Mouse (Mus musculus): ENCODE data around the gene Fam172a.
A peak's percentile ranks its signal among the peaks of the same experiment; 100 is the strongest.

The Fam172a gene

GRCm38 (mm10) chr13:78110648-78111047 is 408.8 kb downstream of the Fam172a start:
- DNase-seq: no peak

- DNase-seq: no peak
These were observed 412.1 kb downstream of the Fam172a start for GRCm38 (mm10) chr13:78113978-78114377.

GRCm38 (mm10) chr13:78118715-78119114 is 416.9 kb downstream of the Fam172a start:
- DNase-seq: no peak

DNA sequence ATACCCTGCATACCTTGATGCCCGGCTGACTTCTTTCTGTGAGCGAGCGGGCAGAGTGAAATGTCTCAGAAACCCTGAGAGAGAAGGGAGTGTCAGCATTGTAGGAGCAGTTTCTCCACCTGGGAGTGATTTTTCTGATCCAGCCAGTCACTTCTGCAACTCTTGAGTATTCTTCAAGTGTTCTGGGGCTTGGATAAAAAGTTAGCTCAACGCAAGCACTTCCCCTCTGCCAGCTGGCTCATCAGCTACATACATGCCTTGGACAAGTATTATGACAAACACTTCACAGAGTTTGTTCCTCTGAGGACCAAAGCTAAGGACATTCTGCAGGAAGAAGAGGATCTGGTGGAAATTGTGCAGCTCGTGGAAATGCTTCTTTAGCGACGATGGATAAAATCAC is 420.2 kb downstream of the Fam172a start:
- no peak for DNase-seq

- DNase-seq: no peak
These were observed 422.1 kb downstream of the Fam172a start for GRCm38 (mm10) chr13:78123911-78124426.

- no peak for DNase-seq
These were observed 455.6 kb downstream of the Fam172a start for GRCm38 (mm10) chr13:78157465-78157864.

GRCm38 (mm10) chr13:78162149-78162548 is 460.3 kb downstream of the Fam172a start:
- DNase-seq: peak; percentile 48

GRCm38 (mm10) chr13:78163087-78163958 is 461.5 kb downstream of the Fam172a start:
- DNase-seq: peak; percentile 84

DNA sequence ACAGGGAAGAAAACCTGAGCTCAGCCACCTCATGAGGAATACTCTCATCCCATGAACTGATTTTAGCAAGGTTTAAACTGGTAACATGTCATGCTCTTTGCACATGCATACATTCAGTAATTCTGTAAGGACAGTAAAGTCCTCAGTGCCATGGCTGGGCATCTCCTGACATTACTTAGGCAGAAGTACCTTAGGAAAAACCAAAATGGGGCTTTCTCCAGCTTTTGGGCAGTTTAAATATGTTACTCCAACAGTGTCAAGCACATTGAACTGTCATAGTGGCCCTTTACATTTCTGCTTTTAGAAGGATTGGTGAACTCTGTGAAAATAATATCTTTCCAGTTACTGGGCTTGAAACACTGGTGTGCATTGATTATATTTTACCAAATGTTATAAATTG is 463.1 kb downstream of the Fam172a start:
- no peak for DNase-seq

DNA sequence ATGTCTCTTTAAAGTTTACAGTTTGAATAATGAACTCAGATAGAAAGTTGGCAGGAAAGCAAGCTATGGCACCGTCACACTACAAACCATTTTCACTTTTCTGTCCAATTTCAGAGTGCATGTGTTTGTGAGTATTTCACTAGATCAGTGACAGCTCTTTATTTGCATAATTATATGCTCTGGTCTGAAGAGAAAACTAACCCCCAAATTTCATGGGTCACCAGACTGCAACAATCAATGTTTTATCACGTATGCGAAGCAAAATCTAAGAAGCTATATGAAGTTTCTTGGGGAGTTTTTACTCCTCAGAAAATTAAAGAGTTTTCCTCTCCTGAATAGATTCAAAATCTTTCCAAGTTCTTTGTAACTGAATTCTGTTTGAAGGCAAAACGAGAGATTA is 466.3 kb downstream of the Fam172a start:
- DNase-seq: no peak

DNA sequence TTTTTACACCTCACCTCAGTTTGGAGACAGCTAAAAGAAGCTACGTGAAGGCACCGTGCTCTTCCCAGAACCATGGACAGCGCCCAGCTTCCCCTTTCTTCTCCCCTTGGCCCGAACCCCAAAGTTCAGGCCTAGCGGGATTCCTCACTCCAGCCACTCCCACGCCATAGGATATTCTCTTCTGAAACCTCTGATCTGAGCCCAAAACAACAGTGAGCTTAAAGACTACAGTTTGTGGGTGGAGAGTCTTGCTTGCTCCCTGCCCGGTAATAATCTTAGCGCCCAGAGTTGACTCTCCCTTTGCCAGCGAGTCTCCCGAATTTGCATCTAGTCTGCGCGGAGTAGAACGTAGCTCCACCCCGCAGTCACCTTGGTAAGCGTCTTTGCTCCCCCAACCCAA is 469.5 kb downstream of the Fam172a start:
- no peak for DNase-seq

- no peak for DNase-seq
These were observed 470.3 kb downstream of the Fam172a start for GRCm38 (mm10) chr13:78171984-78172636.

- DNase-seq: no peak
These were observed 471.0 kb downstream of the Fam172a start for GRCm38 (mm10) chr13:78172861-78173260.

GRCm38 (mm10) chr13:78174191-78174590 is 472.4 kb downstream of the Fam172a start:
- DNase-seq: no peak

GRCm38 (mm10) chr13:78174891-78175290 is 473.1 kb downstream of the Fam172a start:
- no peak for DNase-seq

DNA sequence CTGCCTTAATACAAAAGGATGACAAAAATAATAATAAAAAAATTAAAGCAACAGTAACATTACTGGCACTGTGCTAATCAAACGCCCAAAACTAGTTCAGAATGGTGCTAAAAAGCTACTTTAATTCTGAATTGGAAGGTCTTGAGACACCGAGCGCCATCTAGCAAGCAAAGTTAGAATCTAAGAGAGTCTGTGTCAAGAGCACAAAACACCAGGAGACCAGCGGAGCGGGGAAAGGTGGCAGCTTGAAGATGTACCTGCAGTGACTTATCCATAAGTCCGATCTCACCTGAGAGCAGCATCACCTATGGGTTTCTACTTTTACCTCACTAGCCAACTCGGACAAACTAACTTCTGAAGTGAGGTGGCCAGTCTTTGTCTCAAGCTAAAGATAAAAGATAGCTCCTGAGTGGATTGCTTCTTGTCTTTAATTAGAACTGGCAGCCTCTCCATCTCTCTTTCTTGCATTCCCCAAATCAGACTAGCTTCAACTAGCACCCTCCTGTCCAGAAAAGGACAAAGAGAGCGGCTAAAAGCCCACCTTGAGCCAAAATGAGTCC is 474.1 kb downstream of the Fam172a start:
- DNase-seq: peak; percentile 49

GRCm38 (mm10) chr13:78177381-78177950 is 475.6 kb downstream of the Fam172a start:
- no peak for DNase-seq

DNA sequence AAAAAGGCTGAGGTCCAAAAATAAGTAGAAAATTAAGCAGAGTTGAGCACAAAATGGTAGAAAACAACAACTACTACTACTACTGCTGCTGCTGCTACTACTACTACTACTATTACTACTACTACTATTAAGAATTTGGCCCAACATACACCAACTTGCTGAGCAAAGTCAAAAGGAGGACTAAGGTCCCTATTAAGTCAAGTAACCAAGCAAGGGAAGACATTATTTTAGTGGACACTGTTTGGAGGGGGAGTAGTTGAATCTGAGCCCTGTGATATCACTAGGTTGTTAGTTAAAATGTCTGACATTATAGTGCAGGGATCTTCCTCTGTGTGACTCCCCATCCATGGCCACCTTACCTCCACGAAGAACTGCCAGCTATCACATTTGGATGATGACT is 476.2 kb downstream of the Fam172a start:
- DNase-seq: peak; percentile 0

DNA sequence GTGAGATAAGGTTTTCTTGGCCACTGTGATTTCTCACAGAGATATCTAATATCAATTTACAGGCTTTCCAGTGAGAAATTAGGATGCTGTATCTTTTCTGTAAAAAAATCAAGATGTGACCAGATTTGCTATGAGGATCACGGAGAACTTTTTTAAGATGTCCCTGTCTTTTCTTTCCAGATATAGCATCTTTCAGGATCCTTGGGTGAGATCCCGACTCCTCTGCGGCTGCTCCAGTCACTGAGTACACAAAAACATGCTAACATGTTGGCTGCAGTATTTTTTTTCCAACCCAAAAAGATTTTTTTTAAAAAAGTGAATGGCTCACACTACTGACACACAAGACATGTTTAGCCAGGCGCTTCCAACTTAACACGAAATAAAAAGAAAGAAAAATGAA is 476.9 kb downstream of the Fam172a start:
- DNase-seq: peak; percentile 2

DNA sequence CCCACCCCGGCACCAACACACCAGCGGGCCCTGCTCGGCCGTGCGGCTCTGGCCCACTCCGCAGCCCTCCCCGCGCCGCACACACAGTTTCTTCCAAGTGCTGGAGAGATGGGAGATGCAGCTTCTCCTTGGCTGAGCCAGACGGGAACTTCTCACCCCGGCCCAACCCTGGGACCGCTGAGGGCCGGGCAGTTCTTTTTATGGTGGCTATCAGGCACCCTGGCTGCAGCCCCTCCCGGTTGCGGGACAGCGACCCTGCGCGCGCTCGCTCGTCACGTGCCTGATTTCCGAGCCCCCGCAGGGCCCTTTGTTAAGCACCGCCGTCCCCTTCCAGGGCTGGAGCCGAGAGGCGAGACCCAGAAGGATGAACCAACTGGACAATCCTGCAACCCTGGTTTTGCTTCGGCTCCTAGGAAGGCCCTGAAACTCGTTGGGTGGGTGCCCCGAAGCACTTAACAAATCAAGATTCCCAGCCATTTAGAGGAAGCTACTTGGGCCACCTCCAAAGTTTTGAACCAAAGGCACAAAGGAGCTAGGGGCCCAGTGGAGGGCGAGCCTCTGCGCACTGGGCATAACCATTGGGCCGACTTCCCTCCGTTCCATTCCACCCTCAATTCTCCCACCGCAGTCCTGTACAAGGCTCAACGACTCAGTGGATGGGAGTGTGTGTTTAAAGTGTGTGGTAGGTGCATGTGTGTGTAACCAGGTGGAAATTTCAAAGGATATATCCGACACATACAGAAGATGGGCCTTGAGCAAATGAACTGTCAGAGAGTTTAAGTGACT is 477.7 kb downstream of the Fam172a start:
- peak; percentile 12 for DNase-seq

DNA sequence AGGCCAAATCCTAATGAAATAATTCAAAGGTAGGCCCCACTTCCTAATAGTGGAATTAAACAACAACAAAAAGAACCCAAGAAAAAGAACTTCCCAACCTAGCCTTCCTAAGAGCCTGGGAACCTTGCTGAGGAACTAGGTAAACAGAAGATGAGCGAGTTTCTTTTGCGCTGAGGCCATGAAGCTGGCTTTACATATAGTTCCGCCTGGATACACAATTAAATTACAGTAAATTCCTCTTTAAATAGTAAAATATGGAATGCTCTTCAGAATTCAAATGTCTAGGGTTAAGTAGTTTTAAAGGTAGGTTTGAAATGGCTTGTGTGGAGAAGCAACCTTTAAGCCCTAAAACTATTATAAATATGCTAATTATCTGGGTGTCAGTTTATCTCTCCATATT is 478.4 kb downstream of the Fam172a start:
- no peak for DNase-seq
